10 mouse cellular contexts compared by ENCODE assay signal in the genomic region with DNA sequence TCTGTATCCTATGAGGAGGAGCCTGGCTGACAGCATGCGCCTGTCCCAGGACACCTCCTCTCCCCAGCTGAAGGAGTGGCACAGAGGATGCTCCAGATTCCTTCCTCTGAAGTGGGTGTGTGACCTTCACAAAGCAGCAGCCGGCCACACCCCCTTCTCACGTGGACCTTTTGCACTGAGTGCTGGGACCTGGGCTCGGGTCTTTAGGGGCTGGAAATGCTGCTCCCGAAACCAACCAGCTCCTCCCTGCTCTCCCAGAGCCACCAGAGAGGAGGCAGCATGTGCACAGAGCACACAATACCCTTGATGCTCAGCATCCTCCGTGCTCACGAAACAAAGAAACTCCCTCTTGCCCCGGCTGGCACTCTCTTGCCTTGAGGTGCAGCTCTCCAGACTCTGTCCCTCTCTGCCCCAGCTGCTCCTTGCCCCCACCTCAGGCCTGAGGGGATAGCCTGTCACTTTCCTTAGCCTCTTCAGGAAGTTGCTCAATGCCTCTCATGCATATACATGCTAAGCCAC.
DNase-seq lines count a peak whose midpoint lies in the region; ATAC-seq lines count a peak whose summit lies in the region.
"Had no signal": no experiment of that assay in that cellular context is flagged by ENCODE, and none has a peak within 500 bp of the region (broad histone marks: within the 10 kb centered on the region; RNA-seq: fewer than 3 reads in every experiment).

No protein-coding gene starts in this region.

- H3K36me3 ChIP-seq in heart, embryonic 13.5 days = peaks cover 38% of the 10 kb centered on the region
- H3K36me3 ChIP-seq in forebrain, embryonic 14.5 days (ENCODE audit: control insufficient read depth, insufficient read depth, low read length) = peaks cover 19% of the 10 kb centered on the region
- H3K36me3 ChIP-seq in midbrain, embryonic 11.5 days (ENCODE audit: control insufficient read depth, insufficient read depth, low read length) = peaks cover 3% of the 10 kb centered on the region; the same call in 1 of the 2 replicates

- H3K4me1 ChIP-seq in heart, embryonic 13.5 days = peaks cover 64% of the 10 kb centered on the region
- H3K4me1 ChIP-seq in forebrain, embryonic 14.5 days (ENCODE audit: control insufficient read depth, insufficient read depth, low read length) = peaks cover 46% of the 10 kb centered on the region
- peaks cover 36% of the 10 kb centered on the region for H3K4me1 ChIP-seq in midbrain, embryonic 11.5 days (ENCODE audit: control insufficient read depth, insufficient read depth, low read length)

- H3K9me3 ChIP-seq in heart, embryonic 13.5 days = no peaks in the 10 kb centered on the region
- no peaks in the 10 kb centered on the region for H3K9me3 ChIP-seq in forebrain, embryonic 14.5 days (replicated peaks; ENCODE audit: control insufficient read depth, low read length)
- H3K9me3 ChIP-seq in midbrain, embryonic 11.5 days (ENCODE audit: control insufficient read depth, low read length) = no peaks in the 10 kb centered on the region

- DNase-seq in heart, adult 18-20 months = no peak
- DNase-seq in ES-CJ7 (ENCODE audit: low read depth, low spot score) = peak; percentile 37
- DNase-seq in forebrain, embryonic 14.5 days (ENCODE audit: low spot score) = peak; percentile 56
- no peak for DNase-seq in midbrain, embryonic 11.5 days (ENCODE audit: low spot score, missing footprints)
- no peak for DNase-seq in cerebellum, adult 11-12 months
- no peak for DNase-seq in left cerebral cortex, postnatal 4 days
- DNase-seq in lung, postnatal 14 days = no peak
- DNase-seq: cerebellum, adult 2 months; lung, adult 2 months had no signal

- H3K27ac ChIP-seq in heart, embryonic 13.5 days (replicated peaks) = peak overlapping the region; percentile 2; the same call in 1 of the 2 replicates
- H3K27ac ChIP-seq in forebrain, embryonic 14.5 days (ENCODE audit: low read depth, low read length) = peak overlapping the region; percentile 92
- peak overlapping the region; percentile 28; the same call in 1 of the 2 replicates for H3K27ac ChIP-seq in midbrain, embryonic 11.5 days (ENCODE audit: low read depth, low read length)

- WGBS in heart, embryonic 13.5 days = 23% methylated on average over 8 of the region's 8 CpGs
- WGBS in forebrain, embryonic 14.5 days = 8% methylated on average over 8 of the region's 8 CpGs
- 10% methylated on average over 8 of the region's 8 CpGs for WGBS in midbrain, embryonic 11.5 days

- no peak overlapping the region; the same call in 1 of the 2 replicates for H3K4me2 ChIP-seq in heart, embryonic 13.5 days
- peak overlapping the region; percentile 59 for H3K4me2 ChIP-seq in forebrain, embryonic 14.5 days (ENCODE audit: low read length)
- H3K4me2 ChIP-seq in midbrain, embryonic 11.5 days = peak overlapping the region; percentile 26

- no peak for ATAC-seq in heart, embryonic 13.5 days (ENCODE audit: extremely low read depth, insufficient number of reproducible peaks, low FRiP score, low TSS enrichment)
- ATAC-seq in forebrain, embryonic 14.5 days = peak; percentile 28
- ATAC-seq in midbrain, embryonic 11.5 days (ENCODE audit: low FRiP score) = peak; percentile 47

- peak overlapping the region; percentile 50; the same call in 1 of the 2 replicates for H3K9ac ChIP-seq in heart, embryonic 13.5 days
- peak overlapping the region; percentile 76 for H3K9ac ChIP-seq in forebrain, embryonic 14.5 days (ENCODE audit: low read length)
- peak overlapping the region; percentile 59 for H3K9ac ChIP-seq in midbrain, embryonic 11.5 days (ENCODE audit: low read length)

- intact Hi-C loops in left cerebral cortex, postnatal 4 days (cut with DNase I) = no loop called here

- H3K4me3 ChIP-seq in heart, embryonic 13.5 days = no peak overlapping the region
- peak overlapping the region; percentile 46 for H3K4me3 ChIP-seq in forebrain, embryonic 14.5 days (ENCODE audit: low read depth, low read length)
- H3K4me3 ChIP-seq in midbrain, embryonic 11.5 days (ENCODE audit: low read depth, low read length) = peak overlapping the region; percentile 15; the same call in 1 of the 2 replicates

- no peaks in the 10 kb centered on the region for H3K27me3 ChIP-seq in heart, embryonic 13.5 days (replicated peaks)
- H3K27me3 ChIP-seq in forebrain, embryonic 14.5 days (replicated peaks; ENCODE audit: control insufficient read depth, insufficient read depth, low read length) = no peaks in the 10 kb centered on the region
- no peaks in the 10 kb centered on the region for H3K27me3 ChIP-seq in midbrain, embryonic 11.5 days (ENCODE audit: control insufficient read depth, insufficient read depth, low read length)

Comparison
In these comparisons a context has a peak if more than half of its experiments do, and no peak if none do; other contexts are left out.
1. H3K27ac ChIP-seq: peak in every context shown above with its lines; median percentile 92 in forebrain, embryonic 14.5 days; 28 in midbrain, embryonic 11.5 days; 2 in heart, embryonic 13.5 days.
2. DNase-seq: peak in ES-CJ7 (single experiment) and forebrain, embryonic 14.5 days (single experiment); none in heart, adult 18-20 months (0 of 2), midbrain, embryonic 11.5 days (single experiment), cerebellum, adult 11-12 months (single experiment), left cerebral cortex, postnatal 4 days (single experiment) and lung, postnatal 14 days (single experiment).
3. Peak in every context shown above with its lines, with median percentiles within 50 percentile points of each other: H3K9ac ChIP-seq.